Comparison of ENCODE assay signal across 8 mouse cellular contexts in the genomic region with DNA sequence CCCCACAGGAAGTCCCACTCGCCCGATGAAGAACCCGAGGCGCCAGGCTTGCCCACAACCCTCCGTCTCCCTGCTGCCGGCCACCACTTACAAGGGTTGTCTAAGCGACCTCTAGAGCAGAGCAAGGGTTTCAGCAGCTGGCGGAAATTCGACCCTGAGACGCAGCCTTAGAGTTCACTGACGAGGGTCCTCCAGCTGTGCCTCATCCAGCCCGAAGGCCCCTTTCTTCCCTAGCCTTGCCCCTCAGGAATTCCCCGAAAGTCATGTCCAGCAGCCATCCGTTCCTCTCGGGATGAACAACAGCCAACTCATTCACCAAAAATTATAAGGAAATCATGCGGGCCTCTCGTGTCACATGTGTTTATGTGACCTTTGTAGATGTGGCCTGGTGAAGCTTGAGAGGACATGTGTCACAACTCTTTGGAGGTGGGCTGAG. TPM values are rescaled to one million over a fixed set of nuclear protein-coding genes. Genes with fewer than 3 reads are reported as not detected.
DNase-seq lines count a peak whose midpoint lies in the region; ATAC-seq and TF ChIP-seq lines count a peak whose summit lies in the region.

No protein-coding gene starts in this region.

- WGBS in kidney, embryonic 16.5 days, result 4% methylated on average over 17 of the region's 17 CpGs
- WGBS in embryonic facial prominence, embryonic 12.5 days, result 8% methylated on average over 17 of the region's 17 CpGs
- 13% methylated on average over 17 of the region's 17 CpGs for WGBS in hindbrain, postnatal 0 days
- WGBS in midbrain, embryonic 13.5 days, result 12% methylated on average over 17 of the region's 17 CpGs

- DNase-seq in kidney, postnatal 25 days, result no peak
- no peak for DNase-seq in hindbrain, postnatal 0 days (ENCODE audit: low spot score)
- DNase-seq in frontal cortex, postnatal 14 days (ENCODE audit: low spot score in 2 of 2), result no peak
- DNase-seq in adrenal gland, postnatal 10 days, result no peak
- DNase-seq in adipocyte (ENCODE audit: low spot score), result no peak

- H3K4me2 ChIP-seq in kidney, embryonic 16.5 days (replicated peaks; ENCODE audit: low read depth, low read length), result peak overlapping the region; percentile 93
- H3K4me2 ChIP-seq in embryonic facial prominence, embryonic 12.5 days (replicated peaks), result peak overlapping the region; percentile 83
- peak overlapping the region; percentile 89 for H3K4me2 ChIP-seq in hindbrain, postnatal 0 days (ENCODE audit: low read depth, low read length)
- H3K4me2 ChIP-seq in midbrain, embryonic 13.5 days (replicated peaks), result peak overlapping the region; percentile 86

- TF ChIP-seq CTCF in hindbrain, postnatal 0 days (IDR thresholded peaks at IDR 0.05; ENCODE audit: low read depth), result 0 out of 2 replicates have a peak, but pooled peaks have one; percentile 7

- H3K27me3 ChIP-seq in kidney, embryonic 16.5 days (ENCODE audit: insufficient read depth, low read length), result no peaks in the 10 kb centered on the region
- H3K27me3 ChIP-seq in embryonic facial prominence, embryonic 12.5 days, result no peaks in the 10 kb centered on the region
- H3K27me3 ChIP-seq in hindbrain, postnatal 0 days (ENCODE audit: insufficient read depth, low read length), result no peaks in the 10 kb centered on the region
- no peaks in the 10 kb centered on the region for H3K27me3 ChIP-seq in midbrain, embryonic 13.5 days

- peak; percentile 84 for ATAC-seq in kidney, embryonic 16.5 days (ENCODE audit: low FRiP score, low TSS enrichment)
- peak; percentile 50; the same call in 1 of the 2 replicates for ATAC-seq in embryonic facial prominence, embryonic 12.5 days (ENCODE audit: insufficient number of reproducible peaks, insufficient read depth, low FRiP score, low TSS enrichment)
- peak; percentile 36; the same call in 1 of the 2 replicates for ATAC-seq in hindbrain, postnatal 0 days
- ATAC-seq in midbrain, embryonic 13.5 days, result peak; percentile 61

- peak overlapping the region; percentile 91 for H3K4me3 ChIP-seq in kidney, embryonic 16.5 days (ENCODE audit: low read length)
- peak overlapping the region; percentile 94 for H3K4me3 ChIP-seq in embryonic facial prominence, embryonic 12.5 days
- H3K4me3 ChIP-seq in hindbrain, postnatal 0 days (ENCODE audit: low read length), result peak overlapping the region; percentile 94
- H3K4me3 ChIP-seq in midbrain, embryonic 13.5 days (replicated peaks), result peak overlapping the region; percentile 89

- peaks cover 19% of the 10 kb centered on the region for H3K4me1 ChIP-seq in kidney, embryonic 16.5 days (ENCODE audit: insufficient read depth, low read length)
- peaks cover 3% of the 10 kb centered on the region for H3K4me1 ChIP-seq in embryonic facial prominence, embryonic 12.5 days
- peaks cover 4% of the 10 kb centered on the region; the same call in 1 of the 2 replicates for H3K4me1 ChIP-seq in hindbrain, postnatal 0 days (ENCODE audit: insufficient read depth, low read length)
- H3K4me1 ChIP-seq in midbrain, embryonic 13.5 days (replicated peaks), result peaks cover 16% of the 10 kb centered on the region

- no peaks in the 10 kb centered on the region for H3K9me3 ChIP-seq in kidney, embryonic 16.5 days (ENCODE audit: low read length)
- no peaks in the 10 kb centered on the region for H3K9me3 ChIP-seq in embryonic facial prominence, embryonic 12.5 days
- H3K9me3 ChIP-seq in hindbrain, postnatal 0 days (ENCODE audit: low read length), result no peaks in the 10 kb centered on the region
- H3K9me3 ChIP-seq in midbrain, embryonic 13.5 days, result no peaks in the 10 kb centered on the region

- peak overlapping the region; percentile 85 for H3K27ac ChIP-seq in kidney, embryonic 16.5 days (ENCODE audit: low read length)
- H3K27ac ChIP-seq in embryonic facial prominence, embryonic 12.5 days, result peak overlapping the region; percentile 63
- peak overlapping the region; percentile 83 for H3K27ac ChIP-seq in hindbrain, postnatal 0 days
- H3K27ac ChIP-seq in midbrain, embryonic 13.5 days, result no peak overlapping the region

- peak overlapping the region; percentile 57 for H3K9ac ChIP-seq in kidney, embryonic 16.5 days (replicated peaks; ENCODE audit: low read length)
- peak overlapping the region; percentile 85; the same call in 1 of the 2 replicates for H3K9ac ChIP-seq in embryonic facial prominence, embryonic 12.5 days
- H3K9ac ChIP-seq in hindbrain, postnatal 0 days (replicated peaks; ENCODE audit: low read length), result peak overlapping the region; percentile 85; the same call in 1 of the 2 replicates
- H3K9ac ChIP-seq in midbrain, embryonic 13.5 days (replicated peaks), result 0 out of 2 replicates have a peak overlapping the region, but pooled peaks have one; percentile 91

- no peaks in the 10 kb centered on the region for H3K36me3 ChIP-seq in kidney, embryonic 16.5 days (ENCODE audit: insufficient read depth, low read length)
- H3K36me3 ChIP-seq in embryonic facial prominence, embryonic 12.5 days, result no peaks in the 10 kb centered on the region
- no peaks in the 10 kb centered on the region for H3K36me3 ChIP-seq in hindbrain, postnatal 0 days (ENCODE audit: insufficient read depth, low read length)
- no peaks in the 10 kb centered on the region for H3K36me3 ChIP-seq in midbrain, embryonic 13.5 days

RNA-seq across cellular contexts. Expression of a gene that starts 0.5 kb away (rescaled TPM):
- polyA plus RNA-seq in kidney, embryonic 16.5 days (2015; fragmentation: Nextera tagmentation; extraction: Ambion mirVana), result 5.4 and 6.8 TPM in 2 replicates
- polyA plus RNA-seq in embryonic facial prominence, embryonic 12.5 days (2016; fragmentation: Nextera tagmentation; extraction: Ambion mirVana), result 6.4 and 8.1 TPM in 2 replicates
- total RNA-seq in hindbrain, postnatal 0 days (2014; rRNA removed), result 8.0 and 11.6 TPM in 2 replicates
- 3.0 and 3.4 TPM in 2 replicates for polyA plus RNA-seq in hindbrain, postnatal 0 days (2015; fragmentation: Nextera tagmentation; extraction: Ambion mirVana)
- 6.5 and 6.7 TPM in 2 replicates for polyA plus RNA-seq in midbrain, embryonic 13.5 days (2015; fragmentation: Nextera tagmentation; extraction: Ambion mirVana)
- total RNA-seq in adrenal gland, postnatal 10 days (2021), result 10 to 100 TPM; 54.8 to 63.0 TPM
